Mouse (Mus musculus) ES-E14 (cell line): ENCODE measurements around the gene Angptl6. TPM values are rescaled to one million over a fixed set of nuclear protein-coding genes. Genes with fewer than 3 reads are reported as not detected.

ENCODE experiments used
- DNase-seq: peaks from one replicate; pipeline ENCODE4 v3.0.0-alpha.2; 2013; ENCODE audit warnings: low read depth, low spot score
- H3K27ac ChIP-seq: 2 replicates; pipeline ENCODE4 v1.5.1; 2012; ENCODE audit warnings: low read depth, mild to moderate bottlenecking, low read length, moderate library complexity, mixed read lengths; ENCODE audit not compliant: poor library complexity, insufficient read depth, severe bottlenecking
- H3K36me3 ChIP-seq: 2 replicates; pipeline ENCODE4 v1.6.1; 2012; ENCODE audit warnings: mild to moderate bottlenecking, low read length, moderate library complexity, mixed read lengths; ENCODE audit not compliant: control insufficient read depth, poor library complexity, insufficient read depth, severe bottlenecking
- H3K4me1 ChIP-seq, 2 experiments: fragments of 150-350 bp in 1 of 2; sonication (generic) in 1 of 2; 2 replicates each; pipeline ENCODE4 v1.6.1; 2012; ENCODE audit warnings: low read length in 2 of 2, mild to moderate bottlenecking in 1 of 2, mixed read lengths in 1 of 2; ENCODE audit not compliant: control insufficient read depth in 2 of 2, insufficient read depth in 2 of 2, poor library complexity in 1 of 2
- H3K4me3 ChIP-seq, 2 experiments: fragments of 150-350 bp in 1 of 2; sonication (generic) in 1 of 2; 2 replicates each; pipeline ENCODE4 v1.5.1; 2012; ENCODE audit warnings: low read length in 2 of 2, low read depth in 1 of 2, mild to moderate bottlenecking in 1 of 2, mixed read lengths in 1 of 2; ENCODE audit not compliant: insufficient read depth in 1 of 2, poor library complexity in 1 of 2, severe bottlenecking in 1 of 2
- H3K9ac ChIP-seq: 2 replicates; pipeline ENCODE4 v1.6.1; 2012; ENCODE audit warnings: low read depth, mild to moderate bottlenecking, low read length, mixed read lengths; ENCODE audit not compliant: poor library complexity, insufficient read depth, severe bottlenecking
- H3K9me3 ChIP-seq: fragments of 150-350 bp; sonication (generic); 2 replicates; pipeline ENCODE4 v1.6.1; 2012; ENCODE audit warnings: low read depth, mild to moderate bottlenecking, low read length; ENCODE audit not compliant: control insufficient read depth, insufficient read depth
- CHD2 ChIP-seq: IDR thresholded peaks from 2 replicates; pipeline ENCODE4 v1.6.1; 2014; ENCODE audit warnings: mild to moderate bottlenecking, low read depth, low read length, inconsistent platforms
- HCFC1 ChIP-seq: IDR thresholded peaks from 2 replicates; pipeline ENCODE4 v1.6.1; 2012; ENCODE audit warnings: low read length, inconsistent platforms, borderline replicate concordance; ENCODE audit not compliant: insufficient read depth
- MAFK ChIP-seq: IDR thresholded peaks from 2 replicates; pipeline ENCODE4 v1.6.1; 2014; ENCODE audit warnings: mild to moderate bottlenecking, low read depth, low read length, inconsistent platforms; ENCODE audit not compliant: insufficient read depth
- ZC3H11A ChIP-seq: IDR thresholded peaks from 2 replicates; pipeline ENCODE4 v1.6.1; 2012; ENCODE audit warnings: low read depth, mild to moderate bottlenecking, inconsistent platforms, low read length, borderline replicate concordance
- ZNF384 ChIP-seq: IDR thresholded peaks from 2 replicates; pipeline ENCODE4 v1.6.1; 2012; ENCODE audit warnings: low read depth, low read length, inconsistent platforms
- in situ Hi-C, 2 experiments: fragments of 600-800 bp; cut with MboI; formaldehyde crosslinking; loops; one replicate each; pipeline ENCODE4 v1.15.1; 2025; ENCODE audit warnings: low sequenced_read_pairs in 2 of 2, inconsistent platforms in 1 of 2; ENCODE audit not compliant: unreplicated experiment in 2 of 2
- total RNA-seq: library from RNA; depleted of rRNA; stranded (reverse); fragments of 300-350 nt; gene quantifications from 2 replicates; pipeline ENCODE4 v1.2.3, GENCODE M21; 2012

The Angptl6 gene
- total RNA-seq, 1 experiment, result 4.1 TPM

GRCm38 (mm10) chr9:20901466-20902173, 22.1 kb upstream of the Angptl6 start:
- in situ Hi-C loops, result loop anchor here in 1 of 2 experiments (10.0 kb wide), 1 partner anchor 93 kb away; no protein-coding TSS in a partner anchor
- Histone ChIP-seq H3K4me3 (no peak overlapping the region), H3K36me3 (peaks cover 24% of the 10 kb centered on the region), H3K4me1 (no peaks in the 10 kb centered on the region; a peak in 1 of 4 replicates), H3K9ac (no peak overlapping the region), H3K9me3 (no peaks in the 10 kb centered on the region; the same call in 1 of the 2 replicates), H3K27ac (no peak overlapping the region)
- DNase-seq, result no peak
- TF ChIP-seq ZNF384 (peak; percentile 66; the same call in 1 of the 2 replicates), CHD2 (no peak), ZC3H11A (peak; percentile 39; the same call in 1 of the 2 replicates)

- no peaks in the 10 kb centered on the region for H3K9me3 ChIP-seq
- in situ Hi-C loops, result loop anchor here in 1 of 2 experiments (10.0 kb wide), 1 partner anchor 106 kb away; the partner anchor contains the start of gene Mrpl4
- peak within 1 kb of the TSS; percentile 97 for H3K9ac ChIP-seq
- H3K27ac ChIP-seq, result peak within 1 kb of the TSS; percentile 70
- peaks cover 0 to 8% of the 10 kb centered on the region in 2 experiments; a peak in 1 of 4 replicates for H3K4me1 ChIP-seq
- peaks cover 35% of the 10 kb centered on the region for H3K36me3 ChIP-seq
- peak; percentile 37; the same call in 1 of the 2 replicates for TF ChIP-seq ZNF384
- TF ChIP-seq ZC3H11A, result no peak
- TF ChIP-seq HCFC1, result peak; percentile 80; the same call in 1 of the 2 replicates
- TF ChIP-seq CHD2, result no peak
- no peak for TF ChIP-seq MAFK
- DNase-seq, result peak; percentile 71
- H3K4me3 ChIP-seq, result peak within 1 kb of the TSS; percentile 96 to 100
Measured at GRCm38 (mm10) chr9:20898511-20899073, 19.1 kb upstream of the Angptl6 start, which contains the start of gene Eif3g. Gene Eif3g (minus strand): TSS chr9:20898623.

GRCm38 (mm10) chr9:20897736-20898510, 18.4 kb upstream of the Angptl6 start:
- peak overlapping the region; percentile 70 for H3K27ac ChIP-seq
- in situ Hi-C loops, result loop anchor here in 1 of 2 experiments (10.0 kb wide), 1 partner anchor 107 kb away; the partner anchor contains the start of gene Mrpl4
- H3K4me1 ChIP-seq, result peaks cover 0 to 11% of the 10 kb centered on the region in 2 experiments; a peak in 1 of 4 replicates
- H3K4me3 ChIP-seq, result peak overlapping the region; percentile 96 to 100
- DNase-seq, result no peak
- peaks cover 41% of the 10 kb centered on the region for H3K36me3 ChIP-seq
- H3K9ac ChIP-seq, result peak overlapping the region; percentile 97
- 0 out of 2 replicates have a peak, but pooled peaks have one; percentile 4 for TF ChIP-seq CHD2
- no peak for TF ChIP-seq ZC3H11A
- TF ChIP-seq ZNF384, result no peak
- TF ChIP-seq HCFC1, result no peak
- TF ChIP-seq MAFK, result no peak
- H3K9me3 ChIP-seq, result no peaks in the 10 kb centered on the region

- in situ Hi-C loops, result loop anchor here in 1 of 2 experiments (10.0 kb wide), 1 partner anchor 109 kb away; the partner anchor contains the start of gene Mrpl4
- H3K9ac ChIP-seq, result no peak overlapping the region
- DNase-seq, result no peak
- peaks cover 64% of the 10 kb centered on the region for H3K36me3 ChIP-seq
- H3K9me3 ChIP-seq, result no peaks in the 10 kb centered on the region
- H3K4me3 ChIP-seq, result no peak overlapping the region
- no peak overlapping the region for H3K27ac ChIP-seq
- TF ChIP-seq MAFK (no peak), ZC3H11A (no peak), CHD2 (no peak), HCFC1 (no peak), ZNF384 (no peak)
- peaks cover 0 to 21% of the 10 kb centered on the region in 2 experiments; a peak in 1 of 4 replicates for H3K4me1 ChIP-seq
Measured at GRCm38 (mm10) chr9:20895382-20895781, 15.9 kb upstream of the Angptl6 start.
